Mouse (Mus musculus) cortical plate, adult 2 months (tissue): ENCODE results near the gene Bcr. TPM values are rescaled to one million over a fixed set of nuclear protein-coding genes. Genes with fewer than 3 reads are reported as not detected.

ENCODE experiments used
- H3K27ac ChIP-seq: fragments of 200-500 bp; 2 replicates; pipeline ENCODE4 v1.5.1; 2012; ENCODE audit warnings: low read length, control low read depth, inconsistent platforms; ENCODE audit not compliant: insufficient read depth
- H3K4me1 ChIP-seq: fragments of 200-500 bp; 2 replicates; pipeline ENCODE4 v1.6.1; 2011; ENCODE audit warnings: low read length; ENCODE audit not compliant: control insufficient read depth, insufficient read depth
- H3K4me3 ChIP-seq: fragments of 200-500 bp; 2 replicates; pipeline ENCODE4 v1.5.1; 2011; ENCODE audit warnings: mild to moderate bottlenecking, low read length, control low read depth; ENCODE audit not compliant: insufficient read depth
- CTCF ChIP-seq: fragments of 200-500 bp; IDR thresholded peaks from 2 replicates; pipeline ENCODE4 v1.5.1; 2011; ENCODE audit warnings: mild to moderate bottlenecking, control low read depth, low read length; ENCODE audit not compliant: insufficient read depth; ENCODE audit errors: extremely low read depth
- POLR2A ChIP-seq: fragments of 200-500 bp; IDR thresholded peaks from 2 replicates; pipeline ENCODE4 v1.6.1; 2011; ENCODE audit warnings: mild to moderate bottlenecking, low read length, control low read depth; ENCODE audit not compliant: insufficient read depth; ENCODE audit errors: extremely low read depth
- polyA plus RNA-seq: library from polyadenylated mRNA; depleted of rRNA; stranded (reverse); fragments of >200 nt; gene quantifications from 2 replicates; pipeline ENCODE4 v1.2.3, GENCODE M21; 2012

The Bcr gene
- polyA plus RNA-seq, 1 experiment: 78.1 TPM

- Histone ChIP-seq H3K27ac (0 out of 2 replicates have a peak overlapping the region, but pooled peaks have one; percentile 2), H3K4me3 (no peak overlapping the region), H3K4me1 (peaks cover 2% of the 10 kb centered on the region)
- no peak for TF ChIP-seq POLR2A
- no peak for TF ChIP-seq CTCF
Measured at GRCm38 (mm10) chr10:75134861-75135517, 74.6 kb downstream of the Bcr start.

- no peak for TF ChIP-seq POLR2A
- no peak for TF ChIP-seq CTCF
- H3K4me3 ChIP-seq: no peak overlapping the region
- 0 out of 2 replicates have a peak overlapping the region, but pooled peaks have one; percentile 2 for H3K27ac ChIP-seq
- H3K4me1 ChIP-seq: peaks cover 2% of the 10 kb centered on the region
Measured at GRCm38 (mm10) chr10:75135518-75136162, 75.2 kb downstream of the Bcr start.

- Histone ChIP-seq H3K4me1 (peaks cover 2% of the 10 kb centered on the region), H3K27ac (no peak overlapping the region)
- no peak for TF ChIP-seq POLR2A
- no peak for TF ChIP-seq CTCF
Measured at GRCm38 (mm10) chr10:75137148-75137547, 76.8 kb downstream of the Bcr start.

GRCm38 (mm10) chr10:75145221-75145620 is 84.8 kb downstream of the Bcr start:
- TF ChIP-seq CTCF: no peak
- no peak for TF ChIP-seq POLR2A
- no peak overlapping the region for H3K27ac ChIP-seq
- no peaks in the 10 kb centered on the region for H3K4me1 ChIP-seq
- no peak overlapping the region for H3K4me3 ChIP-seq

More at GRCm38 (mm10) chr10:75137148-75137547, 76.8 kb downstream of the Bcr start:
- no peak overlapping the region for H3K4me3 ChIP-seq

- H3K4me1 ChIP-seq: no peaks in the 10 kb centered on the region
- TF ChIP-seq CTCF: no peak
- no peak for TF ChIP-seq POLR2A
- H3K4me3 ChIP-seq: no peak overlapping the region
- H3K27ac ChIP-seq: no peak overlapping the region
Measured at GRCm38 (mm10) chr10:75146001-75146400, 85.6 kb downstream of the Bcr start.

GRCm38 (mm10) chr10:75146619-75147018 is 86.2 kb downstream of the Bcr start:
- Histone ChIP-seq H3K4me1 (no peaks in the 10 kb centered on the region), H3K4me3 (no peak overlapping the region), H3K27ac (no peak overlapping the region)
- TF ChIP-seq CTCF (no peak), POLR2A (no peak)

- no peak overlapping the region for H3K4me3 ChIP-seq
- TF ChIP-seq CTCF: no peak
- TF ChIP-seq POLR2A: no peak
- no peak overlapping the region for H3K27ac ChIP-seq
- H3K4me1 ChIP-seq: no peaks in the 10 kb centered on the region
Measured at GRCm38 (mm10) chr10:75148295-75148694, 87.9 kb downstream of the Bcr start.

GRCm38 (mm10) chr10:75150361-75150760 is 90.0 kb downstream of the Bcr start:
- no peak overlapping the region for H3K27ac ChIP-seq
- H3K4me1 ChIP-seq: no peaks in the 10 kb centered on the region
- no peak overlapping the region for H3K4me3 ChIP-seq
- TF ChIP-seq CTCF (no peak), POLR2A (no peak)

- no peak overlapping the region for H3K4me3 ChIP-seq
- TF ChIP-seq CTCF: peak; percentile 85
- no peak for TF ChIP-seq POLR2A
- no peak overlapping the region for H3K27ac ChIP-seq
- no peaks in the 10 kb centered on the region for H3K4me1 ChIP-seq
Measured at GRCm38 (mm10) chr10:75151311-75151710, 90.9 kb downstream of the Bcr start.

GRCm38 (mm10) chr10:75156835-75157234 is 96.4 kb downstream of the Bcr start:
- Histone ChIP-seq H3K4me3 (no peak overlapping the region), H3K27ac (no peak overlapping the region), H3K4me1 (no peaks in the 10 kb centered on the region)
- no peak for TF ChIP-seq POLR2A
- no peak for TF ChIP-seq CTCF
